In the genomic region with DNA sequence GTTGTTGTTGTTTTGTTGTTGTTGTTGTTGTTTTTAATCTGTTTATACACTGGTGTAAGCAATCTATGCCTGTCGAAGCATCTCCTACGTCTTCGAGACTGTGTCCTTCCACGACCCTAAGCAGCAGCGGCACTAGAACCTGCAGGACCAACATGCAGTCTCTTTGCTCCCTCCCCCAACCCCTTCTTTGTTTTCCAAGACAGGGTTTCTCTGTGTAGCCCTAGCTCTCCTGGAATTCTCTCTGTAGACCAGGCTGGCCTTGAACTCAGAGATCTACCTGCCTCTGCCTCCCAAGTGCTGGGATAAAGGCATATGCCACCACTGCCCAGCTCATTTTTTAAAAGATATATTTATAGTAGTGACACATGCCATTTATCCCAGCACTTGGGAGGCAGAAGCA, we compare ENCODE assay signal across 26 mouse cellular contexts. TPM values are rescaled to one million over a fixed set of nuclear protein-coding genes. Genes with fewer than 3 reads are reported as not detected.
"Had no signal": no experiment of that assay in that cellular context is flagged by ENCODE, and none has a peak within 500 bp of the region (broad histone marks: within the 10 kb centered on the region; RNA-seq: fewer than 3 reads in every experiment).

No protein-coding gene starts in this region.

- H3K36me3 ChIP-seq: heart, embryonic 10.5 days; heart, embryonic 12.5 days; hindbrain, embryonic 10.5 days; hindbrain, embryonic 12.5 days; intestine, embryonic 15.5 days; limb, embryonic 10.5 days; limb, embryonic 12.5 days had no signal

- H3K4me3 ChIP-seq: gastrocnemius, adult 2 months; heart, adult 2 months; heart, embryonic 10.5 days; heart, embryonic 12.5 days; hindbrain, embryonic 10.5 days; hindbrain, embryonic 12.5 days; intestine, embryonic 15.5 days; layer of hippocampus, adult 2 months; left cerebral cortex, adult 2 months; limb, embryonic 10.5 days; limb, embryonic 12.5 days had no signal

- DNase-seq: gastrocnemius, adult 2 months; gastrocnemius, postnatal 10 days; gastrocnemius, postnatal 25 days; heart, adult 2 months; heart, postnatal 10 days; heart, postnatal 4 days; kidney, adult 18-20 months; kidney, adult 8-10 months; kidney, postnatal 10 days; kidney, postnatal 25 days; liver had no signal

- H3K9ac ChIP-seq: heart, embryonic 12.5 days; hindbrain, embryonic 12.5 days; hindbrain, embryonic 14.5 days; intestine, embryonic 15.5 days; limb, embryonic 12.5 days had no signal

- H3K9me3 ChIP-seq: heart, embryonic 10.5 days; heart, embryonic 12.5 days; hindbrain, embryonic 10.5 days; hindbrain, embryonic 12.5 days; intestine, embryonic 15.5 days; limb, embryonic 10.5 days; limb, embryonic 12.5 days had no signal

- ATAC-seq: forebrain, embryonic 16.5 days; hindbrain, embryonic 16.5 days; inflammation-experienced regulatory T-cells, adult 6 months; intestine, embryonic 15.5 days; intestine, postnatal 0 days had no signal

- H3K4me2 ChIP-seq: heart, embryonic 12.5 days; hindbrain, embryonic 12.5 days; hindbrain, embryonic 14.5 days; intestine, embryonic 15.5 days; limb, embryonic 12.5 days had no signal

- H3K27me3 ChIP-seq: heart, embryonic 12.5 days; hindbrain, embryonic 12.5 days; intestine, embryonic 15.5 days; limb, embryonic 12.5 days had no signal

- H3K27ac ChIP-seq: gastrocnemius, adult 2 months; heart, adult 2 months; heart, embryonic 10.5 days; hindbrain, embryonic 10.5 days; hindbrain, embryonic 12.5 days; hindbrain, embryonic 14.5 days; layer of hippocampus, adult 2 months; left cerebral cortex, adult 2 months; limb, embryonic 10.5 days; limb, embryonic 12.5 days had no signal

RNA-seq across cellular contexts. Expression of gene Ephb4, which starts 6.5 kb away (rescaled TPM):
- total RNA-seq: granulocyte monocyte progenitor cell, adult 5-6 weeks had no signal
- polyA plus RNA-seq: inflammation-experienced regulatory T-cells, adult 6 months had no signal
